Mouse (Mus musculus) spleen, adult 2 months (tissue): ENCODE measurements around the gene Slc22a14. TPM values are rescaled to one million over a fixed set of nuclear protein-coding genes. Genes with fewer than 3 reads are reported as not detected.

Experiments
- DNase-seq, 2 experiments: peaks; one replicate each; pipeline versions ENCODE4 v3.0.0 to v3.0.0-alpha.2; 2012 to 2021; ENCODE audit warnings: low spot score in 2 of 2, low read depth in 1 of 2
- H3K27ac ChIP-seq: fragments of 200-500 bp; 2 replicates; pipeline ENCODE4 v1.5.1; 2012; ENCODE audit warnings: low read length, inconsistent platforms; ENCODE audit not compliant: insufficient read depth
- H3K27me3 ChIP-seq: fragments of 200-500 bp; 2 replicates; pipeline ENCODE4 v1.6.1; 2012; ENCODE audit warnings: mild to moderate bottlenecking, moderate library complexity, low read length, inconsistent platforms; ENCODE audit not compliant: control insufficient read depth, insufficient read depth
- H3K36me3 ChIP-seq: fragments of 200-500 bp; 2 replicates; pipeline ENCODE4 v1.6.1; 2012; ENCODE audit warnings: mild to moderate bottlenecking, low read length, inconsistent platforms; ENCODE audit not compliant: control insufficient read depth, insufficient read depth
- H3K4me1 ChIP-seq: fragments of 200-500 bp; 2 replicates; pipeline ENCODE4 v1.6.1; 2011; ENCODE audit warnings: inconsistent platforms; ENCODE audit not compliant: control insufficient read depth, insufficient read depth, insufficient read length
- H3K4me3 ChIP-seq: fragments of 200-500 bp; 2 replicates; pipeline ENCODE4 v1.5.1; 2011; ENCODE audit warnings: mild to moderate bottlenecking, inconsistent platforms; ENCODE audit not compliant: insufficient read depth, insufficient read length; ENCODE audit errors: extremely low read depth
- CTCF ChIP-seq: fragments of 200-500 bp; IDR thresholded peaks from 2 replicates; pipeline ENCODE4 v1.5.1; 2011; ENCODE audit warnings: mild to moderate bottlenecking, inconsistent platforms; ENCODE audit not compliant: insufficient read depth, insufficient read length, insufficient replicate concordance; ENCODE audit errors: extremely low read depth
- POLR2A ChIP-seq: fragments of 200-500 bp; IDR thresholded peaks from 2 replicates; pipeline ENCODE4 v1.6.1; 2011; ENCODE audit warnings: low read depth, low read length, inconsistent platforms
- WGBS: fragments of 180-500 bp; shearing (Covaris S2); methylation state at CpG from one replicate; pipeline ENCODE4 v1.1.7; 2018; 5-methylcytosine and 5-hydroxymethylcytosine counted together
- polyA plus RNA-seq: library from polyadenylated mRNA; depleted of rRNA; stranded (reverse); fragments of >200 nt; gene quantifications from 2 replicates; pipeline ENCODE4 v1.2.3, GENCODE M21; 2012

The Slc22a14 gene
- polyA plus RNA-seq, 1 experiment, result 0.22 TPM

- WGBS, result 91% methylated on average over 4 of the region's 4 CpGs
- TF ChIP-seq CTCF, result no peak
Observed at GRCm38 (mm10) chr9:119208998-119209397, 156.4 kb downstream of the Slc22a14 start, which contains the start of gene Slc22a13. Slc22a13 (minus strand) TSS chr9:119209098.

GRCm38 (mm10) chr9:119207113-119207512, 158.2 kb downstream of the Slc22a14 start:
- no peak for TF ChIP-seq CTCF
- TF ChIP-seq POLR2A, result no peak
- H3K27me3 ChIP-seq, result no peaks in the 10 kb centered on the region
- DNase-seq, result no peak
- WGBS, result 81% methylated on average over 4 of the region's 4 CpGs
- no peak overlapping the region for H3K4me3 ChIP-seq
- H3K36me3 ChIP-seq, result no peaks in the 10 kb centered on the region
- no peaks in the 10 kb centered on the region for H3K4me1 ChIP-seq
- no peak overlapping the region for H3K27ac ChIP-seq

More at GRCm38 (mm10) chr9:119208998-119209397, 156.4 kb downstream of the Slc22a14 start, which contains the start of gene Slc22a13:
- no peak within 1 kb of the TSS for H3K4me3 ChIP-seq
- no peaks in the 10 kb centered on the region for H3K36me3 ChIP-seq
- H3K27ac ChIP-seq, result no peak within 1 kb of the TSS
- H3K4me1 ChIP-seq, result no peaks in the 10 kb centered on the region
- H3K27me3 ChIP-seq, result no peaks in the 10 kb centered on the region
- DNase-seq, result no peak

DNA sequence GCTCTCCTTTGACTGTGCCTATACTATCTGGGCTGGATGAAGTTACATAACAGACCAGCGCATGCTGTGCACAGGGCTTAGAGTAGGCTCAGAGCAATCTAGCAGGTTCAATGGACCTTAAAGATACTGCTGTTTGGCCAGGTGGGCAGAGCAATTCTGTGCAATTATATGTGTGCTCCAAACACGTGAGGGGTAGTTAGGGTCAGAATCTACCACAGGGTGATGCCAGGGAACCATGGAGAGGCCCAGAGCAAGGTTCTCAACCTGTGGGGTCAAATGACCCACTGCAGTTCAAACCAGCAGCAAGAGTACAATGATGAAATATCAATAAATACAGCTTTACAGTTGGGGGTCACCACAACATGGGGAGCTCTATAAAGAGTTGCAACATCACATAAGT, 158.7 kb downstream of the Slc22a14 start:
- Histone ChIP-seq H3K4me3 (no peak overlapping the region), H3K27ac (no peak overlapping the region), H3K4me1 (no peaks in the 10 kb centered on the region), H3K36me3 (no peaks in the 10 kb centered on the region), H3K27me3 (no peaks in the 10 kb centered on the region)
- TF ChIP-seq CTCF (no peak), POLR2A (no peak)
- WGBS, result 82% methylated on average over 2 of the region's 2 CpGs
- no peak for DNase-seq

DNA sequence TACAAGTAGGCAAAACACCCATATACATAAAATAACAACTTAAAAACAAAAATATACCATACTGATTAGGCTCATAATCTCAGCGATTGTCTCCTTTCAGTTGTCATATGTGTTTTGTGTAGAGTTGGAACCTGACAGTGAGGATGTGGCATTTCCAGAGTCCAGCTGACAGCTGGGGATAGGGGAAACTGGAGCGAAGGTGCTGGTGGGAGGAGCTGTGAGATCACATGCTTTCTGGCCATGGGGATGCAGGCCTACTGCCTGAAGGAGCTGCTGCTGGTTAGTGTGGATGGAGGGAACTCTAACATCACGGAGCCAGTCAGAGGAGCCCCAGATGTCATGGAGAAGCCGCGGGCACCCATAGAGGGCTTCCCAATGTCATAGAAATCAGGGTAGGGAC, 159.6 kb downstream of the Slc22a14 start:
- no peaks in the 10 kb centered on the region for H3K36me3 ChIP-seq
- no peak for TF ChIP-seq POLR2A
- no peak for TF ChIP-seq CTCF

DNA sequence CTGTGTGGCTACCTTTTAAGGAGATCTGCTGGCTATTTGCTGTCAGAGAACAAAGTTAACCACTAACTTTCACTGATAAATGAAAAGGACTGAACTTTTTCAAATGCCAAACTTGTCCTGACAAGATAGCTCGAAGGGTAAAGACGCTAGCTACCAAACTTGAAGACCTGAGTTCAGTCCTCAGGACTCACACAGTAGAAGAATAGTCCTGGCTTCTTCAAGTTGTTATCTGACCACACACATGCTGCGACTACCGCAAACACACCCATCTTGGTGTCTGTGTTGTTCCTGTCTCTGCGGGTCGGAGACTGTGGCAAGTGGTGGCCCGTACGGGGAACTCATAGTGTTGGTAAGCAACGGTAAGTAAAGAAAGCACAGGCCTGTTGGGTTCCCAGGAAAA, 161.7 kb downstream of the Slc22a14 start:
- Histone ChIP-seq H3K36me3 (no peaks in the 10 kb centered on the region), H3K4me3 (no peak overlapping the region), H3K4me1 (no peaks in the 10 kb centered on the region), H3K27me3 (no peaks in the 10 kb centered on the region), H3K27ac (no peak overlapping the region)
- 90% methylated on average over 9 of the region's 9 CpGs for whole genome bisulfite sequencing
- DNase-seq, result no peak
- no peak for TF ChIP-seq POLR2A
- no peak for TF ChIP-seq CTCF

More for the DNA sequence above, 159.6 kb downstream of the Slc22a14 start:
- no peak overlapping the region for H3K27ac ChIP-seq
- 91% methylated on average over 5 of the region's 5 CpGs for WGBS
- no peaks in the 10 kb centered on the region for H3K27me3 ChIP-seq
- DNase-seq, result no peak
- no peak overlapping the region for H3K4me3 ChIP-seq
- H3K4me1 ChIP-seq, result no peaks in the 10 kb centered on the region

DNA sequence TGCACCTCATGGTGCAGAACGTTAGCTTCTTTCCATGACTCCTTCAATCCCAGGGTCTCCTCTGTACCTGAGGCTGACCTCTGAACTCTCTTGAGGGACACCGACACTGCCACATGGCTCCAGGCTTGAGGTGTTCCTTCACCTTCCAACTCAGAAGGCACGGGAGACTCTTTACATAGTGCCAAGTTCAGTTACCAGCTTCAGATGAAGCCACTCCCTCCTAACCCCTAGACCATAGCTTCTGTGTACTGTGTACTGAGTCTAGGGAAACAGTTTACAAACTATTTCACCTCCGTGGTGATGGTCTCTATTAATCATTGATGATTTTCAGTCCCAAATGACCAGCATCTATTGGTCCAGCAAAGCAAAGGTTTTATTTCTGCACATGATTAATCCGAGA, 163.7 kb downstream of the Slc22a14 start:
- H3K27ac ChIP-seq, result no peak overlapping the region
- no peak for DNase-seq
- no peaks in the 10 kb centered on the region for H3K27me3 ChIP-seq
- WGBS, result 85% methylated on average over 5 of the region's 5 CpGs
- no peaks in the 10 kb centered on the region for H3K36me3 ChIP-seq
- no peaks in the 10 kb centered on the region for H3K4me1 ChIP-seq
- TF ChIP-seq CTCF (no peak), POLR2A (no peak)
- H3K4me3 ChIP-seq, result no peak overlapping the region

GRCm38 (mm10) chr9:119199151-119199861, 166.0 kb downstream of the Slc22a14 start:
- H3K27ac ChIP-seq, result no peak overlapping the region
- no peaks in the 10 kb centered on the region for H3K27me3 ChIP-seq
- H3K36me3 ChIP-seq, result no peaks in the 10 kb centered on the region
- H3K4me3 ChIP-seq, result no peak overlapping the region
- no peaks in the 10 kb centered on the region for H3K4me1 ChIP-seq
- TF ChIP-seq CTCF (no peak), POLR2A (no peak)
- DNase-seq, result no peak
- 83% methylated on average over 10 of the region's 10 CpGs for WGBS
